Mouse (Mus musculus) megakaryocyte, embryonic 14.5 days (primary cell): ENCODE measurements around the gene Olfr51.
"Not testable (repeated sequence)": the region's sequence is repeated elsewhere in the genome, so short reads cannot be mapped to it uniquely, and the experiment has no call there.

Source experiments
- FLI1 ChIP-seq: IDR thresholded peaks from 2 replicates; pipeline ENCODE4 v1.6.1; 2012; ENCODE audit warnings: low read length, inconsistent platforms, mixed read lengths
- GATA1 ChIP-seq: IDR thresholded peaks from 3 replicates; pipeline ENCODE4 v1.6.1; 2012; ENCODE audit warnings: mixed read lengths, low read length, inconsistent platforms, borderline replicate concordance

DNA sequence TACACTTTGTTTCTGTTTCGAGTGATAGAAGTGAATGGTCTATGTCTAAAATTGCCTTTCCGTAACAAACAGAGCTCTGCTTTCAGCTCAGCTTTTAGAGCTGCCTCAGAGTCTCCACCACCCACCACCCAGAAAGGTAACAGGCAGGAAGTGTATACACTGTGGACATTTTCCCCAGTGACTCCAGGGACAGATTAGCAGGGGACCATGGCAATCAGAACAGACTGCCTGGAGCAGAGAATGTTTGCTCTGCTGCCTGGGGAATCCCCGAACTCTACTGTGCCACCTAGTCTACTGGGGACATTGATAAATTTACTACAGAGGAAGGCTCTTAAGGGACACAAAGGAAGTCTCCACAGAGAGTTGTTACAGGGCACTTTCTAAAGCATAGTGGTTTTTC is 41.4 kb downstream of the Olfr51 start:
- not testable (repeated sequence) for TF ChIP-seq GATA1, FLI1
